Mouse (Mus musculus): ENCODE data around the gene D17Wsu92e. TPM values are rescaled to one million over a fixed set of nuclear protein-coding genes. Genes with fewer than 3 reads are reported as not detected.

Gene D17Wsu92e
- polyA plus RNA-seq, 1 experiment: 111 TPM

DNA sequence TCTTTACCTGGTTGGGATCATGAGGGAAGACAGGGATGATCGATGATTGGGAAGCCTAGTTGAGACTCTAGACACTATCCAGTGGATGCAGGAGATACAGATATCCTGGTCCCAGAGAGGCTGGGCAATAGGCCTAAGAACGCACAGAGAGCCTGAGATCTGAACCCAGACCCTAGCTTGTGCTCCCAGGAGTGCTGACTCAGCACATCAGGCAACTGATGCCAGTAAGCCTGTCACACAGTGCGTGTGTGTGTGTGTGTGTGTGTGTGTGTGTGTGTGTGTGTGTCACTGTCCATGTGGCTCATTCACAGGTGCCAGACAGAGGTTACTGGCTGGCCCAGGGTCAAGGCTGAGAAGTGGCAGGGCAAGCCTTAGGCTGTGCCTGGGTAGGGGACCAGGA lies 87.8 kb downstream of the D17Wsu92e start:
- no peaks in the 10 kb centered on the region for H3K36me3 ChIP-seq (ENCODE audit: control insufficient read depth, insufficient read depth, low read length)

DNA sequence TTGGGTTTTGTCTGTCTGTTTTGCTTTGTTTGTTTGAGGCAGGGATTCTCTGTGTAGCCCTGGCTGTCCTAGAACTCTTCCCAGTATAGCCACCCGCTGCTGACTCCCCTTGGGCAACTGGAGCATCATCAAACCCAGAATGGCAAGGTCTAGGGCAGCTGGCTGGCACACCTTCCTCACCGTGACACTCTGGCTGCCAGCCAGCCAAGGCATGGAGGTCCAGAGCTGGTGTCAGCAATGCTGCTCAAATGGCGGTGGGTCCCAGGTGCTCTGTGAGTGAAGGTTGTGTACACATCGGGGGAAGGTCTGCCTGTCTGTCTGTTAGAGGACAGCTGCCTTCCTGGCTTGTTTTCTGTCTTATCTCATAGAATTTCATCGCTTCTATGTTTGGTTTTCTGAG lies 88.3 kb downstream of the D17Wsu92e start:
- Histone ChIP-seq H3K4me3 (ENCODE audit: control insufficient read depth, low read depth, low read length) (no peak overlapping the region), H3K27me3 (ENCODE audit: control insufficient read depth, insufficient read depth, low read length) (no peaks in the 10 kb centered on the region), H3K4me1 (ENCODE audit: control insufficient read depth, insufficient read depth, low read length) (no peaks in the 10 kb centered on the region), H3K27ac (ENCODE audit: control insufficient read depth, insufficient read depth, low read depth, low read length) (no peak overlapping the region), H3K36me3 (ENCODE audit: control insufficient read depth, insufficient read depth, low read length) (no peaks in the 10 kb centered on the region)
- no peak for TF ChIP-seq CTCF (IDR thresholded peaks at IDR 0.05; ENCODE audit: control insufficient read depth, insufficient read depth, insufficient replicate concordance, low read depth, low read length)
- TF ChIP-seq POLR2A (IDR thresholded peaks at IDR 0.05; ENCODE audit: control insufficient read depth, low read depth, low read length): no peak

More for the DNA sequence above, 87.8 kb downstream of the D17Wsu92e start:
- H3K4me3 ChIP-seq (ENCODE audit: control insufficient read depth, low read depth, low read length): no peak overlapping the region
- TF ChIP-seq CTCF (IDR thresholded peaks at IDR 0.05; ENCODE audit: control insufficient read depth, insufficient read depth, insufficient replicate concordance, low read depth, low read length): no peak
- TF ChIP-seq POLR2A (IDR thresholded peaks at IDR 0.05; ENCODE audit: control insufficient read depth, low read depth, low read length): no peak
- H3K4me1 ChIP-seq (ENCODE audit: control insufficient read depth, insufficient read depth, low read length): no peaks in the 10 kb centered on the region
- no peak overlapping the region for H3K27ac ChIP-seq (ENCODE audit: control insufficient read depth, insufficient read depth, low read depth, low read length)
- H3K27me3 ChIP-seq (ENCODE audit: control insufficient read depth, insufficient read depth, low read length): no peaks in the 10 kb centered on the region

DNA sequence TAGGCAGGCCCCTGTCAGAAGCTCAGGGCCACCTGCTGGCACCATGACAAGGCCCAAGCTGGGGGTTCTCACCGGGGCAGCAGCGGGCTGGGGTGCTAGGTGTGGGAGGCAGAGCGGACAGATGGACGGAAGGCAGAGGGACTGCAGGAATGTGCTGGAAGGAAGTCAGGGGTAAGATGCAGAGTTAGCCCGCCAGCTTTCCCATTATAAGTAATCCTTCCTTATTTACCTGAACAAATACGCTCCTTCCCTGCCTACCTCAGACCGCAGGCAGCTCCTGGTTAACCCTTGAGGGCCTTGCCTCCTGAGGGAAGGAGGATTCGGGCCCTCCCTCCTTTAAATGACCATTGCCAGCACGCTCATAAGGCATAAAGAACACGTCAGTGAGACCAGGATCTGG lies 91.7 kb downstream of the D17Wsu92e start, which contains the start of gene Spdef:
Spdef (minus strand) TSS at position 186 of the 400 bp plus-strand sequence.
- Histone ChIP-seq H3K27me3 (ENCODE audit: control insufficient read depth, insufficient read depth, low read length) (no peaks in the 10 kb centered on the region), H3K4me1 (ENCODE audit: control insufficient read depth, insufficient read depth, low read length) (no peaks in the 10 kb centered on the region; the same call in 1 of the 2 replicates), H3K27ac (ENCODE audit: control insufficient read depth, insufficient read depth, low read depth, low read length) (no peak within 1 kb of the TSS), H3K4me3 (ENCODE audit: control insufficient read depth, low read depth, low read length) (no peak within 1 kb of the TSS), H3K36me3 (ENCODE audit: control insufficient read depth, insufficient read depth, low read length) (no peaks in the 10 kb centered on the region)
- TF ChIP-seq POLR2A (IDR thresholded peaks at IDR 0.05; ENCODE audit: control insufficient read depth, low read depth, low read length) (no peak), CTCF (IDR thresholded peaks at IDR 0.05; ENCODE audit: control insufficient read depth, insufficient read depth, insufficient replicate concordance, low read depth, low read length) (no peak)

DNA sequence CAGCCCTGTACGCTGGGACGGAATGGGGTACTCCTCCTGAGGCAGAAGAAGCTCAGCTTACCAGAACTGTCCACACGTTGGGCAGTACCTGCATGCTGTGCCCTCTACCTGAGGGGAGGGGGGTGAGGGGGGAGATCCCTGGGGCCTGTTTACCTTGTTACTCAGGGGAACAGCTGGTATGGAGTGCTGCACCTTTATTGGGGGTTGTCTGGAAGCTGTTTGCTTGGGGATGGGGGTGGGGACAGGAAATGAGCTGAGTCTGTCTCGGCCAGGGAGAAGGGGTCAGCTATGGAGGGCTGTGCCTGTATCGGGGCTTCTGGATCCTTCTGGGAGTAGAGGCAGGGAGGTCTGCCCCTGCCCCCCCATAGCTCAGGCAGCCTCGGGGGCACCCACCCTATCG lies 93.9 kb downstream of the D17Wsu92e start:
- TF ChIP-seq CTCF (IDR thresholded peaks at IDR 0.05; ENCODE audit: control insufficient read depth, insufficient read depth, insufficient replicate concordance, low read depth, low read length) (no peak), POLR2A (IDR thresholded peaks at IDR 0.05; ENCODE audit: control insufficient read depth, low read depth, low read length) (no peak)
- no peaks in the 10 kb centered on the region for H3K27me3 ChIP-seq (ENCODE audit: control insufficient read depth, insufficient read depth, low read length)
- no peaks in the 10 kb centered on the region; the same call in 1 of the 2 replicates for H3K4me1 ChIP-seq (ENCODE audit: control insufficient read depth, insufficient read depth, low read length)
- H3K27ac ChIP-seq (ENCODE audit: control insufficient read depth, insufficient read depth, low read depth, low read length): no peak overlapping the region
- H3K36me3 ChIP-seq (ENCODE audit: control insufficient read depth, insufficient read depth, low read length): no peaks in the 10 kb centered on the region
- H3K4me3 ChIP-seq (ENCODE audit: control insufficient read depth, low read depth, low read length): no peak overlapping the region

DNA sequence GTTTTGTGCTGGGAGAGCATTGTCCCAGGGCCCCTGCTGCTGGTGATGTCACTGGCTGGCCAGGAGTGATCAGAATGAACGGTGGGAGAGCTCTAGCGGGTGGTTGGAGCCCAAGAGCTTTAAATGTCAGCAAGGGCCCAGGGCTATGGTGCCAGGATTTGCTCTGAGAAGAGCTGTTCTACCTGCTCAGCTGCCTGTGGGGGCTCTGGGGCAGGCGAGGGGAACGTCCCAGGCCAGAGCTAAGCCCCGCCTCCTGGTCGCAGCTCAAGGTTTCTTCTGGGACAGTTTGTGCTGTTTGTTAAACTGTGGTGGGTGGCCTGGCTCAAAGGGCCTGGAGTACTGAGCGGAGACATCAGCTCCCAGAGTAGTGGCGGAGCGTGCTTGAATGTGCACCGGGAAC lies 95.0 kb downstream of the D17Wsu92e start:
- H3K4me3 ChIP-seq (ENCODE audit: control insufficient read depth, low read depth, low read length): no peak overlapping the region

DNA sequence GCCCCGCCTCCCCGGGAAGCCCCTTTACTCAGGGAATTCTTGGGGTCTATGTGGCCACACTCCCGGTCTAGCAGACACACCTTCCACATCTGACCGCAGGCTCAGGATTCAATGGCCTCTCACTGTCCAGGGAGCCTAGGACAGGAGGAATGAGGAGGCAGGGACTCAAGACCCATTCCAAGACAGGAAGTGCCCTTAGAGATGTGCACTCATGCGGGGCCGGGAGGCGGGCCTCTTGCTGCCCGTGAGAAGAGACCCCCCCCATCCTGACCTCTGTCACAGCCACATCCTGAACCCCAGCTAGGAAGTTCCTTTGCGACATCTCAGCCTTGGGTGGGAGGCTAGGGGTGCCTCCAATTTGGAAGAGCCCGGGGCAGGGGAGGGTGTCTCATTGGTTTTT lies 95.4 kb downstream of the D17Wsu92e start:
- H3K4me1 ChIP-seq (ENCODE audit: control insufficient read depth, insufficient read depth, low read length): no peaks in the 10 kb centered on the region; the same call in 1 of the 2 replicates
- H3K4me3 ChIP-seq (ENCODE audit: control insufficient read depth, low read depth, low read length): no peak overlapping the region
- no peaks in the 10 kb centered on the region for H3K36me3 ChIP-seq (ENCODE audit: control insufficient read depth, insufficient read depth, low read length)
- H3K27me3 ChIP-seq (ENCODE audit: control insufficient read depth, insufficient read depth, low read length): no peaks in the 10 kb centered on the region
- no peak overlapping the region for H3K27ac ChIP-seq (ENCODE audit: control insufficient read depth, insufficient read depth, low read depth, low read length)
- TF ChIP-seq POLR2A (IDR thresholded peaks at IDR 0.05; ENCODE audit: control insufficient read depth, low read depth, low read length): no peak
- TF ChIP-seq CTCF (IDR thresholded peaks at IDR 0.05; ENCODE audit: control insufficient read depth, insufficient read depth, insufficient replicate concordance, low read depth, low read length): no peak

More for the DNA sequence above, 95.0 kb downstream of the D17Wsu92e start:
- H3K27ac ChIP-seq (ENCODE audit: control insufficient read depth, insufficient read depth, low read depth, low read length): no peak overlapping the region
- H3K27me3 ChIP-seq (ENCODE audit: control insufficient read depth, insufficient read depth, low read length): no peaks in the 10 kb centered on the region
- no peak for TF ChIP-seq POLR2A (IDR thresholded peaks at IDR 0.05; ENCODE audit: control insufficient read depth, low read depth, low read length)
- TF ChIP-seq CTCF (IDR thresholded peaks at IDR 0.05; ENCODE audit: control insufficient read depth, insufficient read depth, insufficient replicate concordance, low read depth, low read length): no peak
- H3K36me3 ChIP-seq (ENCODE audit: control insufficient read depth, insufficient read depth, low read length): no peaks in the 10 kb centered on the region
- H3K4me1 ChIP-seq (ENCODE audit: control insufficient read depth, insufficient read depth, low read length): no peaks in the 10 kb centered on the region; the same call in 1 of the 2 replicates

DNA sequence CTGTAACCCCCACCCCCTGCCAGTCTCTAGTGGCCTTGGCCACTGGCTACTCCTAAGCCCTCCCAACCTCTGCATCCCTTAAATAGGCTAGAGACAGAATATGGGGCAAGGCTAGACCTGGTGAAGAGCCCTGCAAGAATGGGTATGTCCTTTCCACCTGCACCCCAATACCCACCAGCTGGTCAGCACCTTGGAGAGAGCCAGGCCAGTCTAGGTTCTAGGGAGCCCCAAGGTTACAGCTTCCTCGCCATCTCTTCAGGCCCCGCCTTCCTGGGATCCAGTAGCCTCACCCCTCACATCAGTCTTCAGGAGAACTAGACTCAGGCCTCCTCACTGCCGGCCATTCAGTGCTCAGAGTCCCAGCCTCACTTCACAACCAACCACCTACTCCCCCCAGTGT lies 96.1 kb downstream of the D17Wsu92e start:
- no peak for TF ChIP-seq POLR2A (IDR thresholded peaks at IDR 0.05; ENCODE audit: control insufficient read depth, low read depth, low read length)
- no peak for TF ChIP-seq CTCF (IDR thresholded peaks at IDR 0.05; ENCODE audit: control insufficient read depth, insufficient read depth, insufficient replicate concordance, low read depth, low read length)
- no peak overlapping the region for H3K4me3 ChIP-seq (ENCODE audit: control insufficient read depth, low read depth, low read length)

More for the DNA sequence above, 96.1 kb downstream of the D17Wsu92e start:
- Histone ChIP-seq H3K36me3 (ENCODE audit: control insufficient read depth, insufficient read depth, low read length) (no peaks in the 10 kb centered on the region), H3K27ac (ENCODE audit: control insufficient read depth, insufficient read depth, low read depth, low read length) (no peak overlapping the region), H3K27me3 (ENCODE audit: control insufficient read depth, insufficient read depth, low read length) (no peaks in the 10 kb centered on the region), H3K4me1 (ENCODE audit: control insufficient read depth, insufficient read depth, low read length) (no peaks in the 10 kb centered on the region; the same call in 1 of the 2 replicates)

All from testis, adult 2 months (tissue).